Mouse (Mus musculus) adrenal gland, postnatal 14 days (tissue): ENCODE data around the gene Hcrt. TPM values are rescaled to one million over a fixed set of nuclear protein-coding genes. Genes with fewer than 3 reads are reported as not detected.
A peak's percentile ranks its signal among the peaks of the same experiment; 100 is the strongest.

Experiments used
- DNase-seq: peaks from one replicate; pipeline ENCODE4 v3.0.0; 2021; ENCODE audit warnings: mixed read lengths
- total RNA-seq: library from RNA; stranded (reverse); gene quantifications from 2 replicates; pipeline ENCODE4 v1.2.3, GENCODE M21; 2021

The Hcrt gene
- total RNA-seq, 1 experiment from 2014 or later: not detected

DNA sequence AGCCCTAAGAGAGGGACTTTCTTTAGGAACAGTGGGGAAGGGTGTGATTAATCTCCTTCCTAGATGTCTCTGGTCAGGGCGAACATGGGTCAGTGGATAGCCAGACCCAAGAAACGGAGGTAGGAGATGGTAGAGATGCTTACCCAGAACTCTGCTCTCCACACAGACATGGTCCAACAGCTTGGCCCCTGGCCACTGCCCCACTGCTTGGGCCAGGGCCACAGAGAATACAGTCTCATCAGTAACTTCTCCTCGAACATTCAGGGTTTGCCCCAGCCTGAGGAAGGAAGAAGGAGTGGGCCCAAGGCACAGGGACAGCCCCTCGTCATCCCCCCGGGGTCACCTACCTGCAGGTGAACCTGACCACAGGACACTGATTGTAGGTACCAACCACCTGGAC, 5.1 kb upstream of the Hcrt start:
- DNase-seq: no peak

DNA sequence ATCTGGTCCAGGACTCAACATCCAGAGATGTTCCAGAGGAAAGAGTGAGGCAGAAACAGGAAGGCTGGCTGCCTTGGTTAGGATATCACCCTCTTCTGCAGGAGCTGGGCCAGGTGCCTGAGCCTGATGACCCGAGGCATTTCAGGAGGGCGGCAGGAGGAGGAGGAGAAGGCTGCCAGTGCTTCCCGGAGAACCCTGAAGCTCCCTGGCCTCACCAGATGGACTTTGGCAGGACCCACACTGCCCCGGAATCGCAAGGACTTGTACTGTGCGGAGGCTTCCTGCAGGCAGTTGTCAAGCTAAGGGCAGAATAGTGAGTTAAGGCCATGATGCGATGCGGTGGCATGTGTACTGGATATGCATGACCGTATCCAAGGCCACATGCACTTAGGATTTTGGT, 4.0 kb upstream of the Hcrt start:
- DNase-seq: no peak

DNA sequence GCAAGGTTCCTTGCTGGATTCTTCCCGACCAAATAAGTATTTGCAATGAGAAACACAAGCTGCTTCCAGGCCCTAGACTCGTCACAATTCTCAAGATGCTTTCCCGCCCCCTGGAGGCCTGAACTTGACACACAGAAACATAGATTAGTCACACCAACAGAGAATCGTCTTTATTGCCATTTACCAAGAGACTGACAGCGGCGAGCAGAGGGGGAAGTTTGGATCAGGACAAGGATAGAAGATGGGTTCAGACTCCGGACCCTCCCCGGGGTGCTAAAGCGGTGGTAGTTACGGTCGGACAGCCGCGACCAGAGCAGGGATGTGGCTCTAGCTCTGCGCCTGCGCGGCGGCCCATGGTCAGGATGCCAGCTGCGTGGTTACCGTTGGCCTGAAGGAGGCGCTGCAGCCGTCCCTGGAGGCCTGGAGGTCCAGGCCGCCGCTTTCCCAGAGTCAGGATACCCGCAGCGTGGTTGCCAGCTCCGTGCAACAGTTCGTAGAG, 1.1 kb downstream of the Hcrt start:
- peak; percentile 96 for DNase-seq

DNA sequence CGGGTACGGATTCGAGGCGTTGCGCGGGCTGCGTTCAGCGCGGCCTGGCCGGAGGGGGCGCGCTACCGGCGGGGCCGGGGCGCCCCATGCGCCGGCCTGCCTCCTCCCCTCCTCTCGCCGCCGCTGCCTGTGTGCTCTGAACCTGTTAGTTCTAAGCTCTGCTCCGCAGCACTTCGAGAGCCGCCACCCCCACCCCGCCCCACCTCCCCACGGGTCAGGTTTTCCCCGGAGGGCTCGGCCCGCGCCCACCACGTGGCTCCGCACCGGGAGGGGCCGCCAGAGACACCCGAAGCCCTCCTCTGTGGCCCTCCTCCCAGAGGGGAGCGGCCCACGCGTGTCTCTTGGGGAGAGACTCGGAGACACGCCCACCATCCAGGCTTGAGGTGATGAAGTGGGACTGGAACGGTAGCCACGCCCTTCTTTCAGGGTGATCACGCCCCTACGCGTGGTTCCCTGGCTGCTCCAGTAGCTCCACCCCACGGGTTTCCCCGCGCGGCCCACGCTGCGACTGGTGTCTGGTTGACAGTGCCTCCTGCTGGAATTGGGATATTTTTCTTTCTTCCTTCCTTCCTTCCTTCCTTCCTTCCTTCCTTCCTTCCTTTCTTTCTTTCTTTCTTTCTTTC, 3.0 kb downstream of the Hcrt start, which contains the start of gene Kcnh4:
TSS of gene Kcnh4 (minus strand) at position 332 of the 623 bp plus-strand sequence.
- peak; percentile 81 for DNase-seq

DNA sequence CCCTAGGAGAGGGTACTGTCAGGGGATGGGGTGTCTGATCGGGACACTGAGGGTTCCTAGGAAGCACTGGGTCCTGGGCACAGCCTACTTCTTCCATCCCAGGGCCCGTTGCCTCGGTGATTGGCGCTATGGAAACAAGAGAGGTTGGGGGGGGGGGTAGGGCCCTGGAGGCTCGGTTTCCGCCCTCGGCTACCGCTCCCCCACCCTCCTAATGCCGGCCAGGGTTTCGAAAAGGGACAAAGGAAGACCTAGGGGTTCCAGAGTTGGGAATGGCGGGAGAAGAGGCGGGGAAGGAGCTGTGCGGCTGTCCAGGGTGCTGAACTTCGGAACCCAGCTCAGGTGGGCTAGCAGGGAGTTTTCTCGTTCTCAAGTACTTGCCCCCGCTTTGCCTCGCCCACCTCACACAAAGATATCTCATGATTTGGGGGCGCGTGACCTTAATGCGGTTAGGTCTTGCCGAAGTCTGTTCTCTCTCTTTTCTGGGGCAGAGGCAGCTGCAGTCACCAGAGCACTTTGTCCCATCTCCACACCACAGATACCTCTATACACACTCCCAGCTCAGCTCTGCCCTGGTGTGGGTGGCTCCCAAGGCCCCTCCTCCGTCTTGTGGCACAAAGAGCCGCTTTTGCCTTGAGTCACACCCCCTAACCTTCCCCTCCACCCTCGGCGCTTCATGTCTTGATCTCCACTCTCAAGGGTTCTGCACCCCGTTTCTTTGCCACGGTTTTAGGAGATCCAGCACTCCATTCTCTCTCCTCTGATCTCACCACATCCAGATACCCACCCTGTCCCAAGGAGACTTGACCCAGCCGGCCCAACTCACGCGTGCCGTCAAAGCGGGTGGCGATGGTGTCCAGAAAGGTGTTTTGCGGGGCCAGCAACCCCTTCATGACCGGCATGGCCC, 3.8 kb downstream of the Hcrt start:
- DNase-seq: peak; percentile 78

DNA sequence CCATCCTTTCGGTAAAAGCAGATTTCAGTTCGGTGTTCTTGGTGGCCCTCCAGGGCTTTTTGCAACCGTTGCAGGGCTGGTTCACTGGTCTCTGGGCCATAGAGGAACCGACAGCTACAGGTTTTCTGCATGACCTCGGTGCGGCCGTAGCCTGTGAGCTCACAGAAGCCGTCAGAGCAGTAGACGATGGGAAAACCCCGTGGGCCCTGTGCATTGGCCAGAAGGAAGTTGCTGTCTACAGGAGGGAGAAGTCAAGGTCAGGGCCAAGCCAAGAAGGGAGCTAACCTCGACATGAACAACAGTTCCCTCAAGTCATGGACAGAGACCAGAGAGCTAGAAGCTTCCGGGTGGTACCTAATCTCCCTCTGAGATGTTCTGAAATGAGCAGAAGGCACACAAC, 5.2 kb downstream of the Hcrt start:
- DNase-seq: no peak

DNA sequence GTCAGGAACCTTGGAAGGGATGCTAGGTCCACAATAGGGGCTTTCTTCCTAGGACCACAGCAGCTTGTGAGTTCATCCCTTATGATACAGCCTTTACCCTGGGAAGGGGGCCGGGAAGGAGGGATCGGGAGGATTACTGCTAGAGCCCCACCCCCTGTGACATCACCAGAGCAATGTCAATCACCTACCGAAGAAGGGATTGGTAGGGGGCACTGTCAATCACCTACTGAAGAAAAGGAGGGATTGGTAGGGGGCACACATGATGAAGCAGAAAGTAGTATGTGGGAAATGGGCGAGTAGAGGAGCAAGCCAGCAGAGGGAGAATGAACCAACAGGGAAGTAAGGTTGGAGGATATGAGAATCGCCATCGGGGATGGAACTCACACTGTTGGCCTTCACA, 6.3 kb downstream of the Hcrt start:
- DNase-seq: no peak

DNA sequence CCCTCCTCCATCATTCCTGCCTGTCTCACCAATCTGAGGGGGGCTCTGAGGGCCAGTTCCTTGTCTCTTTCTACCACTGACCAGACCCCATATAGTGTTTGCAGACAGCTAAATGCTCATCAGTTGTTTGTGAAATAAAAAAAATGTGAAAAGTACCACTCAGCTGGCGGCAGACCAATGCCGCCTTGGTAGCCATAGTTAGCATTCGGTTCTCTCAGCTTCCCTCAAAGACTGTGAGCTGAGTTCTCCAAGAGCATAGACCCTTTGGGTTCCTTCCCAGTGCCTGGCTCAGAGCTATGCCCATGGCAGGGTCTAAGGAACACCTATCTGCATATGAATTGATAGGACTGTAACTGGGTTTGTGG, 8.1 kb downstream of the Hcrt start:
- no peak for DNase-seq

DNA sequence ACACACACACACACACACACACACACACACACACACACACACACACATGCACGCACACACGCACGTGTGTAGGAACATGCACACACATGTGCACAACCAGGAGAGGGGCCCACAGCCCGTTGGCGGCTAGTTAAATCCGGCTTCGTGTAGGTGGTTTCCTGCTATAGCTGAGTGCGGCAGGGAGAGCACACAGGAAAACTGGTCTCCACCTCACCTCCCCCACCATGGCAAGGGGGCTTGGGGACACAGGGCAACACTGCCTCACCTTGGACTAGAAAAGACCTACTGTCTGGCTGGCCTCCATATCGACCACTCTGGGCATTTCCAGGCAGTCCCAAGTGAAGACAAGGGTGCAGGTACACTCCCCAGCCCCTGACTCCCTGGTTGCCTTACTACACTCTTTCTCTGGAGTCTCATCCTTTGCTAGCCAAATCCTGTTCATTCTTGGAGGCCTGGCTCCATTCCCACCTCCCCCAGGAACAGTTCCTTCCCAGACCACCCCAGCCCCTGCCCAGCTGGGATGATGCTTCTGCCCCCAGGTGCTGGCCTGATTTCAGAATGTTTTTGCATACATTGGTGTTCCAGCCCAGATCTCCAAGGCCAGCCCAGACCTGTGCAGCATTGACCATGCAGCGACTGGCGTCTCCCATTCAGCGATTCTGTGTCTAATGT, 8.6 kb downstream of the Hcrt start:
- DNase-seq: no peak

DNA sequence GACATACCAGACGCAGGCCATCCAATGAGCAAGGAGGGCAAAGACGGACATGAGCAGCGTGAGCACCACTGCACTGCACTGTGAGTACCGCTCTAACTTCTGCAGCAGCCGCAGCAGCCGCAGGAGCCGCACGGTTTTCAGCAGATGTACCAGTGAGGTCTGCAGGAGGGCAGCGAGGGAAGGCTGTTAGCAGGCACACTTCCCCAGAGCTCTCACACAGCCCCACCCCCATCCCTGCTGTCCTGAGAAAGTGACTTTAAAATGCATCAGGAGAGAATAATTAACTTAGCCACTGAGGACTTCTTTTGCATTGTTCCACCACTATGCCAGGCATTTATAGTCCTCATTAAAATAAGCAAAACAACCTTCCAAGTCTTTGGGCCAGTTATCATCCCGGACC, 10.4 kb downstream of the Hcrt start:
- no peak for DNase-seq

DNA sequence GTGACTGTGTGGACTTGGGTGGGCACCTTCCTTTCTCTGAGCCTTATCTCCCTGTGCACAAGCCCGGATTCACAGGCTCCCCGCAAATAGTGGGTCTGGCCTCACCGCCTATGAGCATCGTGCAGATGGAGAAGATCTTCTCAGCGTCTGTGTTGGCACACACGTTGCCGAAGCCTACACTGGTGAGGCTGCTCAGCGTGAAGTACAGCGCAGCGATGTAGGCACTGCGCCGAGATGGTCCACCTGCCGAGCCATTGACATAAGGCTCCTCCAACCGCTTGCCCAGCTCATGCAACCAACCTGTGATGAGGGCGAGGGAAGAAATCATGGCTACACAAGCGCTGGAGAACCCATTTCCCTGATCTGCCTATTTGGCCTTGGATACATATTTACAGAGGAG, 12.6 kb downstream of the Hcrt start:
- no peak for DNase-seq

DNA sequence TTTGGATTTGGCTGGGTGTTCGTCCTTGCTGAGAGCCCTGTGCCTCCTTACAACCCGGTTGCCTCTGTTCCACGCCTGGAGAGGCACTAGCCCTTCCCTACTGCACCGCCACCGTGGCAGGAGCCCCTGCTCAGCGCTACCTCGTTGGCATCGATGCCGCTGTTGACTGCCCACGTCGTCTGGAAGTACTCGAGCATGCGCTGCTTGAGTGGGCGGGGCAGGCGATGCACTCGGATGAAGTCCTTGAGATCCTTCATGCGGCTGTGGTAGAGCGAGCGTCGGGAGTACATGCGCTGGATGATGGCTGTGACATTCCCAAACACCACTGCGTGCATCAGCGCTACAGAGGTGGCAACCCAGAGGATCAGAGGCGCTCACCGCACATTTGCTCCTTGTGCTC, 13.3 kb downstream of the Hcrt start:
- DNase-seq: peak; percentile 38

DNA sequence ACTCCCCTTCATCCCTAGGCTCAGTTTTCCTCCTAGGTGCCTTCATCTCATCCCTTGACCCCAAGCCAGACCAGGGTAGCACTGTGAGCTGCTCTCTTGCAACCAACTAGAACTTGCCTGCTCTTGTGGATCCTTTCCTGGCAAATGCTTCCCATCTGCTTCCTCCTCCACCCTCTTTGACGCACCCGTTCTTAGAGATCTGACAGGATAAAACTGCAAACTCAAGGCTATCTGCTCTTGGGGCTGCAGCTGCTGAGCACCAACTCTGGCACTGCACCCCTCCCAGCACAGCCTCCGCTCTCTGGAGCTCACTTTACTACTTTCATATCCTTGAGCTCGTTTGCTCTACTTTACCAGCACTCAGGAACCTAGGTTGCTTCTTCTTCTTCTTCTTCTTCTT, 14.1 kb downstream of the Hcrt start:
- DNase-seq: no peak

DNA sequence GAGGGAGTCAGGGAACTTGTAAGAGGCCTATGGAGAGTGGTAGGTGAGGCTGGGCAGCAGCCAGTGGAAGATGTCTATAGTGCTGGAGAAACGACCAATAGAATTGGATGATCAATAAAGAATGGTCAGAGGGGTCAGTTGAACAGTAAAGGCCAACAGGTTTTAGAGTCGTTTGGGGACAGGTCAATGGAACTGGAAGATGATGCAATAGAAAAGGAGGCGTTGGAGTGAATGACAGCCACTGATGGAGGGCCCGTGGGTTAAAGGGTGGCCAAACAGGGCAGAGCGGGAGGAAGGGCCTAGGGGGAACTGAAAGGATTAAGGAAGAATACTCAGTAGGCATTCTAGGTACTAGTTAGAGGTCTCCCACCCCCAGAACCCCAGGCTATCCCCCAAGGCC, 15.6 kb downstream of the Hcrt start:
- no peak for DNase-seq

DNA sequence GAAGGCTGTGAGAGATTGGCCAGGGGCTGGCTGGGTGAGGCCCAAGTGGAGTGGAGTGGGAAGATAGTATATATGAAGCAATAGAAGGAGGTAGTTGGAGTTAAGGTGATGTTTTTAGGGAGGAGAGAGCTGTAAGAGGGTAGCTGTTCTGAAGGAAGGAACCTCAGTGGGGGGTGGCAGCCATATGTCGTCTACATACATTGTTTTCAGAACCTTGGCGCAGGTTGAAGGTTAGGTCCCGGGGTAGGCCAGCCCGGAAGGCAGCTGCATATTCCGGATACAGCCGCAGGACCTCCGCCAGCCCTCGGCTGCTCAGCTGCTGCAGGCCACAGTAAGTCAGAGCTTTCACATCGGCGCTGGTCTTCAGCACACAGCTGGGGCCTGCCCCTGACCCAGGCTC, 16.2 kb downstream of the Hcrt start:
- no peak for DNase-seq

DNA sequence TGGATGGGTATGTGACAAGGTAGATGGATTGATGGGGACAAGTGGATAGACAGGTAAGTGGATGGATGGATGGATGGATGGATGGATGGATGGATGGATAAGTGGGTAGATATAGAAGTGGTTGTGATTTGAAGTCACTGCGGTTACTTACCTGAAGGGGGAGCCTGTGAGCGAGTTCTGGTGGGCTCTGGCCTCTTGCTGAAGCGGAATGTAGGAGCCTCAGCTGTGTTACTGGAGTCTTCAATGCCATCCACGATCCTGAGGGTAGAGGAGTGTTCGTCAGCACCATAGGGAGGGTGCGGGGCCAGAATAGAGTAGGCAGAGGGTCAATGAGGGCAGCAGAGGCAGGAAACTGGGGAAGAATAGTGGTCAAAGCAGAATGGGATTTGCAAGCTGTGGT, 17.6 kb downstream of the Hcrt start:
- DNase-seq: peak; percentile 66

DNA sequence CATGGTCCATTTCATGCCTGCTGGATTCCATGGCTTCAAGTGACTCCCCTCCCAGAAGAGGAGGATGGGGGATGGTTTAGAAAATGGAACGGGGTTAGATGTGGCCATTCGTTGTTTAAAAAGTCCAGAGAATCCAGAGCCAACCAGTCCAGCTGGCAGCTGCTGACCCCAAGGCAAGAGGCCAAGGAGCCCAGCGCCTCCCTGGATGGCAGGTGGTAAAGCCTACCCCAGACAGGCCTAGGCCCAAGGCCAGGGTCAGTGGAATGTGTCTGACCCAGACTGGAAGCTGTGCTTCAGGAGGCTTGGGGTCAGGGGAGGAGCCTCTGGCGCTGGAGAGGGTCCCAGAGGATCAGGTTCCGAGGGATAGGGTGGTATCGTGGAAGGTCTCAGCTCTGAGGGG, 21.4 kb downstream of the Hcrt start:
- DNase-seq: peak; percentile 68

DNA sequence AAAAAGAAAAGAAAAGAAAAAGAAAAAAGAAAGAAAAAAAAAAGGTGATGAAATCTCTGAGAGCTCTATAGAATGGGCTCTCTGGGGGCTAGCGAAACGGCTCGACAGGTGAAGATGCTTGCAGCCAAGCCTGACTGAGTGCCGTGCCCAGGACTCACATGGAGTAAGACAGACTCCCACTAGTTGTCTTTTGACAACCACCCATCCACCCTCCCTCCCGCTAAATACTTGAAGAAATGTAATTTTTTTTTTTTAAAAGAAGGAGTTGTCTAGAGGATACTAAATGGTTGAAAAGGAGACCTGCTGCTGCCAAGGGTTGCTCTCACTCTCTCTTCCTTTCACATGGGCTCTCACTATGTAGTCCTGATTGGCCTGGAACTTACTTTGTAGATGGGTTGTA, 24.0 kb downstream of the Hcrt start:
- no peak for DNase-seq

DNA sequence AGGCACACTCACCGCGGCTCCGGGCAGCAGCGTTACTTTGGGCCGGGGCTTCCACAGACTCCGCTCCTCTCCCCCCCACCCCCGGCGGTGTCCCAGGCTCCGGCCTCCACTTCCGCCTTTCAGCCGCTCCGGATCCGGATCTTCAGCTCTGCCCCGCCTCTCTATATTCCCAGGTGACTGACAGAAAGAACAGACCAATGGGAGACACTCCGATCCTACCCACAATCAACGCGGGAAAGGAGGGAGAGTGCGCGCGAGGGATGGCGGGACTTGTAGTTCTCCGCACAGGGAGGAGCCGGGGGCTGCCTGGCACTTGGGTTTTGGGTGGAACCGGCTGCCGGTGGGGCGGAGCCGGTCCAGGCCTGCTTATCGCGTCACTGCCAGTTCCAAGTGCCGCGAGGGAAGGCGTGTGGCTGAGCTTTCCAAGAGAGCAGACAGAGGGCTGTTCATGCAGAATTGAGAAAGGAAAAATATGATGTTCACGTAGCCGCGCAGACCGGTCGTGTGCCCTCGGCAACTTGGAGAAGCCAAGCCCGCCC, 24.6 kb downstream of the Hcrt start, which contains the start of gene Rab5c:
TSS of gene Rab5c (minus strand) at position 150 of the 539 bp plus-strand sequence.
- DNase-seq: peak; percentile 100

DNA sequence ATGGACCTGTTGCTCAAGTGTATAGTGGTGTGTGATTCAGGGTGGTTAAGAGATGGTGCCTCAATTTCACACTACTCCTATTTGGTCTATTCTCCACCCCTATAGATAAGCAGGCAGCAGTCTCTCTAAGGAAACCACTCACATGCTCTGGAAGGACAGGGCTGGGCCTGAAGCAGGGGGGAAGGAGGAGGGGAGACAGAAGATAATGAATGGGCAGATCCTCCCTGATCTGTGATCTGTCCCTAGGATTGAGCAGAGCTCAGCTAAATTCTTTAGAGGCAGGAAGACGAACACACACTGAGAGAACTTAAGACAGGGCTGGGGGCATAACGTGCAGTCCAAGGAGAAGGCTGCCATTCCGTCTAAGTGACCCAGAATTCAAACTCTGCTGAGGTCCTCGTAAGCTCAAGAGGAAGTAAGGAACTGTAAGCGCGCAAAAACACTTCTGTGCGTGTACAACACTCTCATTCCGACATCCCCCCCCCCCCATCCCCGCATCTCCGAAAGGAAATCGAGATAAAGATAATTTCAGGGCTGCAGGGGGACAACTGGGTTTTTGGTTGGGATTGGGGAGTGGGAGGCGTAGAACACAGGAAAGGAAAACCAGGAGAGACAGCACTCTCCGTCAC, 25.5 kb downstream of the Hcrt start:
- peak; percentile 42 for DNase-seq

DNA sequence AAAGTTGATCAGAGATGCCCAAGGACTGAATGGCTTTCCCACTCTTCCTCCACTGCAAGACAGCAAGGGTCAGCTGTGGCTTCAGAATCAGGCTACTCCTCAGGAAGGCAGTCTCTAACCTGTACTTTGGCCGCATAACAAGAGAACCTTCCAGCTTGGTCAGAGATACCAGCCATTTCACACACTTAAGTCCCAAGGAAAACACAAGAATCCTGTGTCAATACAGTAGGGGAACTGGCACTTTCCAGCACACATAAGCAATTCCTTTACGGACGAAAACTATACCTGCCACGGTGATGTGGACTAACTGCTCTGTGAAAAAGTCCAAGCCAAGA, 26.0 kb downstream of the Hcrt start:
- no peak for DNase-seq

DNA sequence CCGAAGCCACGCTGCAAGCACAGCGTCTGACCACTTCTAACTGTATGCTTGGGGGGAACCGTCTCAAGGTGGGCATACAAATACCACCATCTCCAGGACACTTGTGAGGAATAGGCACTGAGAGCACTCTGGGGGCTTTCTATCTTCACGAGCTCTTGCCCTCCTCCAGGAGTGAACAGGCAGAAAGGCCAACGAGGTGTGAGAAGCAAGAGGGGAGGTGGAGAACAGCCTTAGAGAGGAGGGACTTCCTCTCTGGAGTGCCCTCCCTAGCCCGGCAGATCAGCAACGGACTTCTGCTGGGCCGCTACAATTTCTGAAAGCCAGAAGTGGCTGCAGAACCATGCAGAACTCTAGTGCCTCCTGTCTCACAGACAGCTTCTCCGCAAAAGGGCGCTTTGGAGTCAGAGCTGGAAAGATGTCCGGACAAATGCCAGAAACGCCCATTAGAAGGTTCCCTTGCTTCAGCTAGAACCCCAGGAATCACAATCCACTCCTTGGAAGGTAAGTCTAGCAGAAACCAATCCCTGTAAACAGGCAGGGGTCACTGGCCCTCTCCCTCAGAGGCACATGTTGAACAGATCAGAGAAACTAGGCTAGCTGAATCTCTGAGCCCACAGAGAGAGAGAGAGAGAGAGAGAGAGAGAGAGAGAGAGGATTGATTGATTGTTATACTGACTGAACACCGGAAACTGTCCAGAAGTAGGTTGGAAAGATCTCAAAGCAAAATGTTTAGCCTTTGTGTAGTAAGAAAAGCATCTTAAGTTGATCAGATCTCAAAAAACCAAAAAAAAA, 26.6 kb downstream of the Hcrt start:
- no peak for DNase-seq
